Mouse (Mus musculus): ENCODE measurements around the gene Ntn4. TPM values are rescaled to one million over a fixed set of nuclear protein-coding genes. Genes with fewer than 3 reads are reported as not detected.
"Not testable (repeated sequence)": the region's sequence is repeated elsewhere in the genome, so short reads cannot be mapped to it uniquely, and the experiment has no call there.

Gene Ntn4
- total RNA-seq, 2 experiments from 2014 or later: 6.1 to 6.2 TPM

DNA sequence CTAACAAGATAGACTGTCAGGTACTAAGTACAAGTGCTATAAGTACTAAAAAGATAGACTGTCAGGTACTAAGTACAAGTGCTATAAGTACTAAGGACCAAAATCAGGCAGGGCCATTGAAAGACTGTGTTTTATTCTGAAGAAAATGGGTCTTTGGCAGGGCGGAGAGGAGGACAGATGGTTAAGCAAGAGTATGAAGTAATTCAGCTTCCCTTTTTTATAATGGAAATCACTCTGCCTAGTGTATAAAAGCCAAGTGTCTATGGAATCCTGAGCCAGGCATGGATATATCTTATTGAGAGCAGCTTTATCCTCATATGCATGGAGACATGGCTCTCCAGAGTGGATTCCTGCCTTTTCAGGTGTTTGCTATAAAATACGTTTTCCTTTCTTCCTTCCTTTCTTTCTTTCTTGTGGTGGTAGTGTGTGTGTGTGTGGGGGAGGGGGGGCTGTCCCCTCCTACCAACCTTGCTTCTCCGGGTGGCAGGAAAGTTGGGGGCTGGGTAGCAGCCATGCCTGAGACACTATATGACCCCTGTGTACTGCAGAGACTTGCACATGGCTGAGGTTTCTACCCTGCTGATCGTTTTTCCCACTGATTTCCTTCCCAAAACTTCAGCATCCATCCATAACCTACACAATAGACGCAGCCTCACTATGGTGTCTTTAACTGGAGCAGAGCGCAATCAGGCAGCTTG lies 40.3 kb downstream of the Ntn4 start:
- no peak for DNase-seq (ENCODE audit: extremely low spot score in 1 of 2, low spot score in 1 of 2)

DNA sequence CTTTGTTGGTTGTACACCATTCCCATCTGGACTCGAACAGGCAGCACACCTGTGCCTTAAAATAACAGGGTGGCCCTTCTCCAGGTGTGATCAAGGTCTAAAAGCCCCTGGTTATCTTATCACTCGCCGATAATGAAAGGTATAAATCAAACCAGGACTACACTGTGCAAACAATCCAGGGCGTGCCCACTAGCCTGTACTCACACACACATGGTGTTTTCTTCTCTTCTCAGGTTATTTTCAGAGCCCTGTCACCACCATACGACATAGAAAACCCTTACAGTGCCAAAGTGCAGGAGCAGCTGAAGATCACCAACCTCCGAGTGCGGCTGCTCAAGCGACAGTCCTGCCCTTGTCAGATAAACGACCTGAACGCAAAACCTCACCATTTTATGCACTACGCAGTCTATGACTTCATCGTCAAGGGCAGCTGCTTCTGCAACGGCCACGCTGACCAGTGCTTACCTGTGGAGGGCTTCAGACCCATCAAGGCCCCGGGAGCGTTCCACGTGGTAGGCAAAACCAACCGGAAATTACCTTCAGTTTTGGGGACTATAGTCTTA lies 41.8 kb downstream of the Ntn4 start:
- no peak for DNase-seq (ENCODE audit: extremely low spot score in 1 of 2, low spot score in 1 of 2)

DNA sequence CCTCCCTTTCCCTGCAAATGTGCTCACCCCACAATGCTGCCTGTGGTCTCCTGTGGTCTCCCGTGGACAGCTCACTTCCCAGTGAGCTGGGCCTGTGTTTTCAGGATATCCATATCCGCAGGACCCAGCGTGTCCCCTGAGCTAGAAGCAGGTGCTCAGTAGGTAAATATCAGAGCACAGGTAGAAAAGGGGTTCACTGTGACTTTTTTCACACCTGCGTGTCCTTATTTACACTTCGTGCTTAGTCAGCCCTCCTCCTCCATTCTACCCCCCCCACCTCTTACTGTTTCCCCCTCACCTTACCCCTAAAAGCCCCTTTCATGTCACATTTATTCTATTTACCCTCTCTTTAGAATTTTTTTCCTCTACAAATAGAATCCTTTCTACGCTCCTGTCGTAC lies 42.7 kb downstream of the Ntn4 start:
- DNase-seq (ENCODE audit: extremely low spot score in 1 of 2, low spot score in 1 of 2): no peak

DNA sequence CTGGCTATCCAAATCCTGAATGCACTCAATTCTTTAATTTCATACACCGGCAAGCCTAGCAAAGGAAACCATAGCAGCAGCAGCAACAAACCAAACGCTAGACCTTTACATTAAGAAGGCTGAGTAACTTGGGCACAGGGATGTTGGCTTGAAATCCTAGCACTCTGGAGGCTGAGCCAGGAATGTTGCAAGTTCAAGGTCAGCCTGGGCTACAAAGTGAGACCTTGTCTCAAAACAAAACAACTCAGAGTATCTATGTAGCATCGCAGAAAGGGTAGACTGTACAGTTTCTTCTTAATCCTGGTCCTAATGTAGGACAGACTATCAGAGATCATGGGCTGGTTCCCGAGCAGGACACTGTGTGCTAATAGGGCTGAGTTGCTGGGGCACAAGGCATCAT lies 43.4 kb downstream of the Ntn4 start:
- no peak for DNase-seq (ENCODE audit: extremely low spot score in 1 of 2, low spot score in 1 of 2)

DNA sequence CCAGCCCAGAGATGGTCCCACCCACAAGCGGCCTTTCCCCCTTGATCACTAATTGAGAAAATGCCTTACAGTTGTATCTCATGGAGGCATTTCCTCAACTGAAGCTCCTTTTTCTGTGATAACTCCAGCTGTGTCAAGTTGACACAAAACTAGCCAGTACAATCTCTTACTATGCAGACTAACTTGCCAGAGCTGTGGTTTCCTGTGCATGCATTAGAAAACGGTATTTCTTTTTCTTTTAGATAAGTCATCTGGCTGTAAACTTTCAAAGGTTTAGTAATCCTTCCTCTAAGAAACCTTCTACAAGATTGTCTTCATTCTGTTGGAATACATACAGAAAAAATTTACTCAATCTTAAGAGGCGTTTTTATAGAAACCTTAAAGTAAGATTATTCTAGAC lies 44.9 kb downstream of the Ntn4 start:
- DNase-seq (ENCODE audit: extremely low spot score in 1 of 2, low spot score in 1 of 2): not testable (repeated sequence)

DNA sequence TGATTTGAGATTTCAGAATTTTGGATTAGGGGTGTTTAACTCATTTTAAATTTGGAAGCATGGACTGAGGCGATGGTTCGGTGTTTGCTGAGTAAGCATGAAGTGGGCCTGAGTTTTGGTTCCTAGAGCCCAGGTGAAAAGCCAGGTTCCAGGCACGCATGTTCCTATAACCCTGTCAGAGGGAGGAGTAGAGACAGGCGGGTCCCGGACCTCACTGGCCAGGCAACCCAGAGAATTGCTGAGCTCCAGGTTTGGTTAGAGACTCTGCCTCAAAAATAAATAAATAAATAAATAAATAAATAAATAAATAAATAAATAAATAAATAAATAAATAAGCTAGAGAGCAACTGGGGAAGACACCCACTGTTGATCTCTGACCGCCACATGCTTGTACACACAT lies 46.1 kb downstream of the Ntn4 start:
- no peak for DNase-seq (ENCODE audit: extremely low spot score in 1 of 2, low spot score in 1 of 2)

DNA sequence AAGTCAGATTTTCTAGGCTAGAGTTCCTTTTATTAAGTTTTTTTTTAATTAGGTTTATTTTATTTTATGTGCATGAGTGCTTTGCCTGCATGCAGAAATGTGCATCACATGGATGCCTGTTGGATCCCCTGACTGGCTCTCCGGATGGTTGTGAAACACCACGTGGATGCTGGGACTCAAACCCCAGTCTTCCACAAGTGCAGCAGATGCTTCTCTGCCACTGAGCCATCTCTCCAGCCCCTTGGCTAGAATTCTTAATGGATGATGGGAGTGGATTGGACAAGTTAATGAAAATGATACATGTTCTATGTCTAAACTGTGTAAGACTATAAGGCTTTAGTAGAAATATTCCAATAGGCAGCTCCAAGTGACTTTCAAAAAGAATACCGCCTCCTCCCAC lies 47.3 kb downstream of the Ntn4 start:
- DNase-seq (ENCODE audit: extremely low spot score in 1 of 2, low spot score in 1 of 2): no peak

DNA sequence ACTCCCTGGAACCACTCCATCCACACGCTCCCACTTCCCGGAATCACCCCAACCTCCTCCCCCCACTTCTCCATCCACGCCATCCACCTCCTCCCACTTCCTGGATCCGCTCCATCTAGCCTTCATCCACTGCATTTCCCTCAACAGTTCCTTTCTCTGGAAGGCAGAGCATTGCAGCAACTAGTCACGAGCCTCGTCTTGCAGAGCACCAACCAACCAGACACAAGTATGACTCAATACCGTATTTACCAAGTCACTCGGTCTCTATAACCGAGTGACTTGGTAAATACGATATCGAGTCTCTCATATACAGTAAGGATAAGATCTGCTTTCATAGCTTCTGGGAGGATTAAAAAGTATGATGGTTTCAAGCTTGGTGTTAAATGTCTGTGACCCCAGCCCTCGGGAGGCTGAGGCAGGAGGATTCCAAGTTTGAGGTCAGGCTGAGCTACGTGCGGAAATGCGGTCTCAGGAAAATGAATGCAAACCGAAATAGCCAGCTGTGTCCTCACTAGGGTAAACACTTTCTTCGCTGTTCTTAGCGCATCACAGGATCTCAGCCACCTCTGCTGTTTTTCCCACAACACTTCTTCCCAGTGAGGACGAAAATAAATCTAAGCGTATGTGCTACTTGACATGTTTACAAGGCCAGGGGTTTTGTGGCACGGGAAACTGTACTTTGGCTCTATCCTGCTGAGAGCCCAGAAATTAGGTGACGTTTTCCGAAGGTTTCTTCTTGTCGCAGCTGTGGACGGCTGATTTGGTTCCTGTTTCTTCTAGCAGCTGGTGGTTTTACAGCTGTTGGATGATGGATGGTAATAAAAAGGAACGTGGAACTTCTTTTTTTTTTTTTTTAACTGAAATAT lies 48.1 kb downstream of the Ntn4 start:
- no peak for DNase-seq (ENCODE audit: extremely low spot score in 1 of 2, low spot score in 1 of 2)

DNA sequence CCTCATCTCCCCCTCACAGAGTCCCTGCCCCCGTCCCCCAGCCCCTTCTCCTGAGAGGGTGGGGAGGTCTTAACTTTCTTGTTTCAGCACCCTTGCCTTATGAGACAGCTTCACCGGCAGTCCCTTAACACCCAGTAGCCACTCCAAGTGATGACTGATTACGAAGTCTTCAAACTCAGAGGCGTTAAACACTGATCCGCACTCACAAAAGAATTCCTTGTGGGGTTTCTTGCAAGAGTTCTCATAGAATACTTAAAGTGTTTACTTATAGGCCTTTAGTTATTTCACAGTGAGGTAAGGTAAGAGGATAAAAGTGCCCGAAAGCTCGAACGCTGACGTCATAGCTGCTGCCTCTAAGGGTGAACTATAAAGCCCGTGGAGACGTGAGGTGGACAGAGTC lies 50.9 kb downstream of the Ntn4 start:
- no peak for DNase-seq (ENCODE audit: extremely low spot score in 1 of 2, low spot score in 1 of 2)

DNA sequence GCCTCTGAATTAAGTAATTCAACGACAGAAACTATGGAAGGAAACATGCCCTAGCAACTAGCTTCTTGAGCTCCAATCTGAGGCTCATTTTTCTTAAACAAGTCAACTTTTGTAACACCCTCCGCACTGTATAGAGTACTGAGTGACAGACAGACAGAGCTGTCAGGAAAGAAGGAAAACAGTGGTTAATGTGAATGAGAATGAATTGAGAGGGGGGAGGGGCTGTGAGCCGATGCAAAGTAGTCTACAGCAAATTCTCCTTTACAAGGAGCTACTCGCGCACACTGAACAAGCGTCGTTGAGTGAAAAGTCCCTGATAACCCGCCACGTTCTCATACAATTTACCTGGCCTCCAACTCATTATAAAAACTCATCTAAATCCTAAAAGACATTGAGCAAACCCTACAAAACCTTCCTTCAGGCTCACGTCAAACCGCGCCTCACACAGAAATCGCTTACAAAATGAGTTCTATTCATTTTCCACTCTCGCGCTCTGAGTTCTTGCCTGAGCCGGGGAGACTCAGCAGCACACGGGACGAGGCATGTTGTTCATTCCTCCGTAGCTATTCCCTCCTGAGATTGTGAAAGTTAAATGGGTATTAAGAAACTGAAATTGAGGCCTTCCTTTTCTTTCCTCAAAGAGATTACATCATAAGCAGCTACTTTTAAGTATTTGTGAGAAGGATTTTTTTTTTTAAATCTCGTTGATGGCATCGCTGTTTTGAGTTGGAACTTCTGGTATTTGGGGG lies 54.7 kb downstream of the Ntn4 start:
- DNase-seq (ENCODE audit: extremely low spot score in 1 of 2, low spot score in 1 of 2): no peak

DNA sequence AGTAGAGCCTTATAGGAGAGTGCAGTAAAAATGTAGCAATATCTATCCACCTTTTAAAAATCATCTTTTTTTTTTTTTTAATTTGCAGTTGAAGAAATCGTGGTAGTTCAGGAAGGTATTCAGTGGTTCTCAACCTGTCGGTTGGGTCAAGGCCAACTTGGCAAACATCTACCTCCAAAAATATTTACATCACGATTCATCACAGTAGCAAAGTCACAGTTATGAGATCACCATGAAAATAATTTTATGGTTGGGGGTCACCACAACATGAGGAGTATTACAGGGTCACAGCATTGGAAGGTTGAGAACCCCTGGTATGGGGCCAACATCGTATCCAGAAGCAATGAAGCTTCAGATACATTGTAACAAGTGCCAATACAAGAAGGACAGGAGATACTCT lies 55.5 kb downstream of the Ntn4 start:
- no peak for DNase-seq (ENCODE audit: extremely low spot score in 1 of 2, low spot score in 1 of 2)

DNA sequence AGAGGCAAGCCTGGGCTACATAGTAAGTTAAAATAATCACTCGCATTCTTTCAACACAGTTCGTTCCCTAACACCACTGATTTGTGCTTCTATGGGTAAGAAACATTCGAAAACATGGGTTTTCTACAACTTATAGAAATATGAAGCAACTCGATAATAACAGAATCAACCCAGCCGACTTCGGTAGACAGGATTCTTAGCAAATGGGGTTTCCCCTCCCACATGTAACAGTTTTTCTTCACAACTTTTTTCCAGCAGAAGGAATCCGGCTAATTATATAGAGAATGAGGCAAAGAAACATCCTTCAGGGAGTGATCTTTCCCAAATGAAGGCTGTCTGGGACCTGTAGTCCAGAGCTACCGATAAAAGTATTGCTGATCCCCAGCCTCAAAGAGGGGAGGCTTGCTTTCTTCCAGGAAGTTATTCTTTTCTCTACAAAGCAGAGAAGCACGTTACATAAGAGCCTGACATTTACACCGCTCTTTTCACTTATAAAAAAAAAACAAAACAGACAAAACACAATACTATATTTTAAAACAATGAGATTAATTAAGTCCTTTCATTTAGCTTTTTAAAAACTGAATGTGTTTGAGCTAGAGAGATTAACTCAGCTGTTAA lies 57.5 kb downstream of the Ntn4 start:
- no peak for DNase-seq (ENCODE audit: extremely low spot score in 1 of 2, low spot score in 1 of 2)

DNA sequence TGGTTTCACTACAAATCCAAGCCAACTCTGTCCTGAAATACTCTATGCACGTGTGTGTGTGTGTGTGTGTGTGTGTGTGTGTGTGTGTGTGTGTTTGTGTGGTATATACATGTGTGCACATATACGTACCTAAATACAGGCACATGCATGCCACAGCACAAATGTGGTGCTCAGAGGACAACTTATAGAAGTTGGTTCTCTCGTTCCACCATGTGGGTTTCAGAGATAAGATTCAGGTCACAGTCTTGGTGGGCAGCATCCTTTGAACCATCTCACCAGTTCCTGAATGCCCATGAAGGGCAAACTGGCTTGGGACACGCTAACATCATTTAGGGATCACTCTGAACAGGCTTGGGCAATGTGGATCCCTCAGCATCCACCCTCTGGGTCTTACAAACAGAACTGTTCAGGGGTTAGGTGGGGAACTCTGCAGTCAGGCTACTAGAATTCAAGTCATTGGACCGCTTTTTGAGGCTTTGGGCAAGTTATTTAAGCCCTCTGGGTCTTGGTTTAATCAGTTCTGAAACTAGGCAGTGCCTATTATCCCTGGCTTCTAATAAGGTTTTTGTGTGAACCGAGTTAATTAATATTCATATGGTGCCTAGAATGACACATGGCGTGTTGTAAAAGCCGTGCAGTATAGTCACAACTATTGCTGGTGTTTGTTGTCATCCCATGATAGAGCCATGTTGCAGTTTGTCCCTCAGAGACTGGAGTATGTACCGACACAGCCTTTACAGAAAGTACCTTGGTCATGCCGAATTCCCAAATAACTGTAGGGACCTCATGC lies 59.4 kb downstream of the Ntn4 start:
- no peak for DNase-seq (ENCODE audit: extremely low spot score in 1 of 2, low spot score in 1 of 2)

DNA sequence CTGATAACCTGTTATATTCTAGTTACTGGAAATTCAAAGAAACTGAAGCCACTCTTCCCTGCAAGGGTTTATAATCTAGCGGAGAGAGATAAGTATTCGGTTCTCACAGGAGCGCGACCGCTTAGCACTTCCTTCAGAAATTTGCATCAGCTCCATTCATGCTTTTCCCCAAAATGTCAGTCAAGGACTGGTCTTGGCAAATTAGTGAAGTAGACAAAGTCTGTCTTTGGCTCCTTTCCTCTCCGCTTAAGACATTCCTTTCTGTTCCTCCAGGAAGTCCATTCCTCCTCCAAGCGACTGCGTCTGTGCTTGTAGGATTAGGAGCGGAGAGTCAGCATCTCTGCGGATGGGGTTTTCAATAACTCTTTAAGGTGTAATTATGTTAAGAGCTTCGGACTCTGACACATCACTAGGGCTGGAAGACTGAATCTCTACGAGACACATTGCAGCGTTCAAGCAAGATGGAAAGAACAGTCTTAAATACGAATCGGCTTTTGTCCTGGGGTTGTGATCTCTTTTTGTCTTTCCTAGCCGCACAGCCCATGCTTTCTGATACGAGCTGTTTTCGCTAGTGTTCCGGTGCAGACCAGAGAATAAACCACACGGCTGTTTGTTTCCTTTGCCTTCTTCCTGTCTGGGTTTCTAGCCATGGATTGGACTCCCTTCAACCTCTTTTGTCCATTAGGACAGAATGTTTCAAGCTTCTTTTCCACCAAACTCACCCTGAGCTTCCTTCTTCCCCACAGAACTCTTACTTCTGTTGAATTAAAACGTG lies 60.3 kb downstream of the Ntn4 start:
- no peak for DNase-seq (ENCODE audit: extremely low spot score in 1 of 2, low spot score in 1 of 2)

DNA sequence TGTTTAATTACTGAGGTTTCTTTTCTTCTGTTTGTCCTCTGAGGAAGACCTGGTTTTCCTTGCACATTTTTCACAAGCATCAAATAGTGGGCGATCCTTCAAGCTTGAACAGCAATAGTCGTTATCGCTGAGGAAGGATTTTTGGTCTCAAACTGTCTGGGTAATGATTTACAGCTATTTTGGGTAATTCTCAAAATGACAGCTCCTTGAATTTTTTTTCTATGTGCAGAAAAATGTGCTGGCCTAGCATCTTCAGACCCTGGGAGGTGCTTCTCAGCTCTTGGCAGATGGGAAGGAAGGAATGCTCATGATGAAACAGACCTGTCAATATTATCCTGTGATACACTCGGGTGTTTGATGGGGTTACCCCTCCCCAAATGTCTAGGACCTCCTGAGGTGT lies 63.5 kb downstream of the Ntn4 start:
- DNase-seq (ENCODE audit: extremely low spot score in 1 of 2, low spot score in 1 of 2): no peak

DNA sequence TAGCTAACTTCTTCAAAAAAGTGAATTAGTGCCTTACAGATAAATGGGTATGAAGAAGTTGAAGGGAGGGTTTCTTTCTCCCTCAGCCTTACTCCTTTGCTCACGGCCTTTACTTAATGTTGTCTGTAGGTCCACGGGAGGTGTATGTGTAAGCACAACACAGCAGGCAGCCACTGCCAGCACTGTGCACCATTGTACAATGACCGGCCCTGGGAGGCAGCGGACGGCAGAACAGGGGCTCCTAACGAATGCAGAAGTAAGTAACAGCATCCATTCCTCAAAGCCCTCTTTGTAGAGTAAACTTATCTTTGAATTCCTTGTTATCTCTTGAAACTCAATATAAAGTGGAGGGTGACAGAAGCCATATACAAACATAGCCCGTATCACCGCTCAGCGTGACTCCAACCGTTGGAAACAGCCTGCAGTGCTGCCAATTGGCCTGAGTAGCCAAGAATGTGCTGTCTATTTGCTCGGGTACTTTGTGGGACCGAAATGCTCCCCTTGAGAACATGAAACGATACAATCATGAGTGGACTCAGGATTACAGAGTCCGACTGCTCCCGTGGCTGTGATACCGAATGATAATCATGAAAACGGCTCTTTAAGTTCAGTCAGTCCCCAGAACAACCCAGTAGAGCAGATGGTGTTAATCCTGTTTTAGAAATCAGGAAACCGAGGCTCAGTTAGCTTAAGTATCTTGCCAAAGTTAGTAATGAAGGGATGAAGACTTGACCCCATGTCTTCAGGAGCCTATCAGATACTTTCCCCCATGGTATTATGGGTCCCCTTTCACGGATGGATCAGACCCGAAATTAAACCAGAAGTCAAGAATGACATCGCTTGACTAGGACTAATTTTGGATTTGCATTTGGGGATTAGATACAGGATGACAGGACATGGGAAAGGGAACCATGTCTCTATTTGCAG lies 66.9 kb downstream of the Ntn4 start:
- no peak for DNase-seq (ENCODE audit: extremely low spot score in 1 of 2, low spot score in 1 of 2)

DNA sequence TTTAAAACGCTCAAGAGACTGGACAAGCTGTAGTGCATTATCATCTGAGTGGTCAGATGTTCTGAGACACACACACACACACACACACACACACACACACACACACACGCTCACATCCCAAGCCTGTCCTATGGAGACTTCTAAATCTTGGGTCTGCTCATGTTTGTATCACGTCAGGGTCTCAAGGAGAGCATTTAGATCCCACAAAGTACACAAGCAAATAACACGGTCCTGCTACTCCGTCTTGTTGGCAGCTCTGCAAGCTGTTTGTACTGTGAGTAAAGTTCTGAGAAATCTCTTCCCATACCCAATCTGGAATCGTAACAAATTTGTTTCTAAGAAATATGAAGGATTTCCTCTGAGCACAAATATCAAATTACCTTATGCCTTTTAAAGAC lies 67.6 kb downstream of the Ntn4 start:
- no peak for DNase-seq (ENCODE audit: extremely low spot score in 1 of 2, low spot score in 1 of 2)

DNA sequence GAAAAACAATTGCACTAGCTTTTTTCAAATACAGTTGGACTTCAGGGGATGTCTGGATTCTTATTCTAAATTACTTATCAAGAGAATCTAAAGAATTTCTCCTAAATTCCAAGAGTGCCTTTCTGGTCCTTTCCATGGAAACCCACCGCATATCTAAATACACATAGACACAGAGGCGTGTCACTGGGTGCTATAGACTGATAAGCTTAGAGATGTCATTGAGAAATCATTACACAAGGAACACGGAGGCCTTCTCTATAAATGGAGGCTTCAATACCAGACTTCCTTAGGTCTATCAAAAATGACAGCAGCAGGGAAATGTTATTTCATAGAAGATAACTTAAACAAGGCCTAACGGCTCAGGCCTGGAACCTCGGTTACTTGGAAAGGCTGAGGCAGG lies 68.0 kb downstream of the Ntn4 start:
- no peak for DNase-seq (ENCODE audit: extremely low spot score in 1 of 2, low spot score in 1 of 2)
